7 mouse cellular contexts compared by ENCODE assay signal in genomic region chr8:71612141-71612540, GRCm38 (mm10). TPM values are rescaled to one million over a fixed set of nuclear protein-coding genes. Genes with fewer than 3 reads are reported as not detected.
A peak's percentile ranks its signal among the peaks of the same experiment; 100 is the strongest.
DNase-seq lines count a peak whose midpoint lies in the region; ATAC-seq and TF ChIP-seq lines count a peak whose summit lies in the region.

No protein-coding gene starts in this region.

- no peak for TF ChIP-seq POLR2A in limb, embryonic 14.5 days (IDR thresholded peaks at IDR 0.05; ENCODE audit: borderline replicate concordance, extremely low read depth, insufficient read depth, insufficient read length)

- no peak overlapping the region for H3K27ac ChIP-seq in lung, embryonic 16.5 days (ENCODE audit: low read length)
- H3K27ac ChIP-seq in forebrain, embryonic 10.5 days: no peak overlapping the region
- H3K27ac ChIP-seq in limb, embryonic 14.5 days (replicated peaks; ENCODE audit: low read depth, low read length): no peak overlapping the region
- no peak overlapping the region for H3K27ac ChIP-seq in stomach, embryonic 16.5 days (ENCODE audit: low read length)

- H3K9ac ChIP-seq in lung, embryonic 16.5 days (ENCODE audit: low read length): peak overlapping the region; percentile 88
- H3K9ac ChIP-seq in limb, embryonic 14.5 days (ENCODE audit: low read depth, low read length, severe bottlenecking): peak overlapping the region; percentile 90
- H3K9ac ChIP-seq in stomach, embryonic 16.5 days (ENCODE audit: low read length): peak overlapping the region; percentile 92

- no peaks in the 10 kb centered on the region for H3K27me3 ChIP-seq in lung, embryonic 16.5 days (ENCODE audit: control insufficient read depth, insufficient read depth, low read depth, low read length)
- no peaks in the 10 kb centered on the region for H3K27me3 ChIP-seq in forebrain, embryonic 10.5 days (ENCODE audit: poor library complexity, severe bottlenecking)
- H3K27me3 ChIP-seq in limb, embryonic 14.5 days (ENCODE audit: control insufficient read depth, insufficient read depth, low read length): no peaks in the 10 kb centered on the region
- H3K27me3 ChIP-seq in stomach, embryonic 16.5 days (ENCODE audit: control insufficient read depth, insufficient read depth, low read length): no peaks in the 10 kb centered on the region

- no peak for DNase-seq in lung, postnatal 4 days
- no peak for DNase-seq in forebrain, embryonic 10.5 days (ENCODE audit: extremely low spot score, low spot score)
- DNase-seq in limb, embryonic 14.5 days (ENCODE audit: low spot score): no peak
- DNase-seq in urinary bladder, postnatal 14 days (ENCODE audit: low spot score): no peak

- peaks cover 12% of the 10 kb centered on the region for H3K4me1 ChIP-seq in lung, embryonic 16.5 days (replicated peaks; ENCODE audit: control insufficient read depth, insufficient read depth, low read length)
- H3K4me1 ChIP-seq in forebrain, embryonic 10.5 days: peaks cover 23% of the 10 kb centered on the region
- peaks cover 8% of the 10 kb centered on the region; the same call in 1 of the 2 replicates for H3K4me1 ChIP-seq in limb, embryonic 14.5 days (ENCODE audit: control insufficient read depth, insufficient read depth, low read length)
- peaks cover 12% of the 10 kb centered on the region for H3K4me1 ChIP-seq in stomach, embryonic 16.5 days (ENCODE audit: control insufficient read depth, insufficient read depth, low read length)

- no peak for ATAC-seq in lung, embryonic 16.5 days (ENCODE audit: low read depth)
- no peak for ATAC-seq in limb, embryonic 14.5 days (ENCODE audit: low FRiP score, low read depth)
- ATAC-seq in stomach, embryonic 16.5 days (ENCODE audit: insufficient read depth, low FRiP score): no peak
- no peak for ATAC-seq in cerebellum, adult (ENCODE audit: insufficient number of reproducible peaks, low FRiP score, low TSS enrichment)

- no peaks in the 10 kb centered on the region for H3K9me3 ChIP-seq in lung, embryonic 16.5 days (ENCODE audit: control insufficient read depth, low read length)
- no peaks in the 10 kb centered on the region for H3K9me3 ChIP-seq in forebrain, embryonic 10.5 days
- H3K9me3 ChIP-seq in limb, embryonic 14.5 days (ENCODE audit: control insufficient read depth, low read length): no peaks in the 10 kb centered on the region
- H3K9me3 ChIP-seq in stomach, embryonic 16.5 days (replicated peaks; ENCODE audit: control insufficient read depth, low read length): no peaks in the 10 kb centered on the region

- 25% methylated on average over 5 of the region's 5 CpGs for WGBS in lung, embryonic 16.5 days
- WGBS in forebrain, embryonic 10.5 days: 38% methylated on average over 5 of the region's 5 CpGs
- 51% methylated on average over 5 of the region's 5 CpGs for WGBS in limb, embryonic 14.5 days
- 37% methylated on average over 5 of the region's 5 CpGs for WGBS in stomach, embryonic 16.5 days

- H3K36me3 ChIP-seq in lung, embryonic 16.5 days (ENCODE audit: control insufficient read depth, insufficient read depth, low read length): peaks cover 10% of the 10 kb centered on the region; the same call in 1 of the 2 replicates
- H3K36me3 ChIP-seq in forebrain, embryonic 10.5 days (replicated peaks): peaks cover 45% of the 10 kb centered on the region
- peaks cover 32% of the 10 kb centered on the region for H3K36me3 ChIP-seq in limb, embryonic 14.5 days (ENCODE audit: control insufficient read depth, insufficient read depth, low read length)
- peaks cover 14% of the 10 kb centered on the region; the same call in 1 of the 2 replicates for H3K36me3 ChIP-seq in stomach, embryonic 16.5 days (ENCODE audit: control insufficient read depth, insufficient read depth, low read length)

- H3K4me3 ChIP-seq in lung, embryonic 16.5 days (ENCODE audit: low read length): peak overlapping the region; percentile 85
- H3K4me3 ChIP-seq in forebrain, embryonic 10.5 days: peak overlapping the region; percentile 95
- H3K4me3 ChIP-seq in limb, embryonic 14.5 days (replicated peaks; ENCODE audit: low read length): peak overlapping the region; percentile 92
- peak overlapping the region; percentile 76 for H3K4me3 ChIP-seq in stomach, embryonic 16.5 days (replicated peaks; ENCODE audit: low read length)

- peak overlapping the region; percentile 65 for H3K4me2 ChIP-seq in lung, embryonic 16.5 days (ENCODE audit: low read depth, low read length)
- peak overlapping the region; percentile 64 for H3K4me2 ChIP-seq in limb, embryonic 14.5 days (replicated peaks; ENCODE audit: low read depth, low read length, severe bottlenecking)
- H3K4me2 ChIP-seq in stomach, embryonic 16.5 days (ENCODE audit: low read depth, low read length): peak overlapping the region; percentile 86

RNA-seq across cellular contexts. Expression of gene Colgalt1, which starts 1.3 kb away (rescaled TPM):
- 70.3 and 72.9 TPM in 2 replicates for polyA plus RNA-seq in lung, embryonic 16.5 days (2015; fragmentation: Nextera tagmentation; extraction: Ambion mirVana)
- polyA plus RNA-seq in forebrain, embryonic 10.5 days (2016; fragmentation: Nextera tagmentation; extraction: Ambion mirVana): 44.2 and 47.4 TPM in 2 replicates
- polyA plus RNA-seq in limb, embryonic 14.5 days (2012; rRNA removed): 240 and 285 TPM in 2 replicates
- 114 and 116 TPM in 2 replicates for polyA plus RNA-seq in limb, embryonic 14.5 days (2014; fragmentation: Nextera tagmentation; extraction: Ambion mirVana)
- polyA plus RNA-seq in stomach, embryonic 16.5 days (2015; fragmentation: Nextera tagmentation; extraction: Ambion mirVana): 60.1 and 69.2 TPM in 2 replicates

RNA-seq across cellular contexts. Expression of gene Fam129c, which starts 14.7 kb away (rescaled TPM):
- 2.7 and 3.7 TPM in 2 replicates for polyA plus RNA-seq in lung, embryonic 16.5 days (2015; fragmentation: Nextera tagmentation; extraction: Ambion mirVana)
- polyA plus RNA-seq in forebrain, embryonic 10.5 days (2016; fragmentation: Nextera tagmentation; extraction: Ambion mirVana): 4.1 and 5.1 TPM in 2 replicates
- polyA plus RNA-seq in limb, embryonic 14.5 days (2012; rRNA removed): 7.5 and 7.8 TPM in 2 replicates
- 2.9 and 3.3 TPM in 2 replicates for polyA plus RNA-seq in limb, embryonic 14.5 days (2014; fragmentation: Nextera tagmentation; extraction: Ambion mirVana)
- polyA plus RNA-seq in stomach, embryonic 16.5 days (2015; fragmentation: Nextera tagmentation; extraction: Ambion mirVana): 3.2 and 4.0 TPM in 2 replicates

RNA-seq across cellular contexts. Expression of gene Pgls, which starts 20.2 kb away (rescaled TPM):
- 202 and 218 TPM in 2 replicates for polyA plus RNA-seq in lung, embryonic 16.5 days (2015; fragmentation: Nextera tagmentation; extraction: Ambion mirVana)
- polyA plus RNA-seq in forebrain, embryonic 10.5 days (2016; fragmentation: Nextera tagmentation; extraction: Ambion mirVana): 262 and 266 TPM in 2 replicates
- 141 and 216 TPM in 2 replicates for polyA plus RNA-seq in limb, embryonic 14.5 days (2012; rRNA removed)
- 249 and 255 TPM in 2 replicates for polyA plus RNA-seq in limb, embryonic 14.5 days (2014; fragmentation: Nextera tagmentation; extraction: Ambion mirVana)
- 200 and 206 TPM in 2 replicates for polyA plus RNA-seq in stomach, embryonic 16.5 days (2015; fragmentation: Nextera tagmentation; extraction: Ambion mirVana)

RNA-seq across cellular contexts. Expression of gene Slc27a1, which starts 43.5 kb away (rescaled TPM):
- polyA plus RNA-seq in lung, embryonic 16.5 days (2015; fragmentation: Nextera tagmentation; extraction: Ambion mirVana): 38.4 and 39.5 TPM in 2 replicates
- 20.2 and 21.9 TPM in 2 replicates for polyA plus RNA-seq in forebrain, embryonic 10.5 days (2016; fragmentation: Nextera tagmentation; extraction: Ambion mirVana)
- 87.8 and 133 TPM in 2 replicates for polyA plus RNA-seq in limb, embryonic 14.5 days (2012; rRNA removed)
- 24.3 and 25.9 TPM in 2 replicates for polyA plus RNA-seq in limb, embryonic 14.5 days (2014; fragmentation: Nextera tagmentation; extraction: Ambion mirVana)
- polyA plus RNA-seq in stomach, embryonic 16.5 days (2015; fragmentation: Nextera tagmentation; extraction: Ambion mirVana): 35.2 and 41.4 TPM in 2 replicates

RNA-seq across cellular contexts. Expression of gene Nxnl1, which starts 45.7 kb away (rescaled TPM):
- polyA plus RNA-seq in lung, embryonic 16.5 days (2015; fragmentation: Nextera tagmentation; extraction: Ambion mirVana): 0.10 TPM in 1 of 2 replicates, not detected in the other
- 0.09 TPM in 1 of 2 replicates, not detected in the other for polyA plus RNA-seq in forebrain, embryonic 10.5 days (2016; fragmentation: Nextera tagmentation; extraction: Ambion mirVana)
- polyA plus RNA-seq in limb, embryonic 14.5 days (2012; rRNA removed): not detected in 2 replicates
- polyA plus RNA-seq in limb, embryonic 14.5 days (2014; fragmentation: Nextera tagmentation; extraction: Ambion mirVana): 0.25 TPM in 1 of 2 replicates, not detected in the other
- polyA plus RNA-seq in stomach, embryonic 16.5 days (2015; fragmentation: Nextera tagmentation; extraction: Ambion mirVana): 0.08 TPM in 1 of 2 replicates, not detected in the other
